Mouse (Mus musculus): ENCODE data around the gene Mfsd14a. TPM values are rescaled to one million over a fixed set of nuclear protein-coding genes. Genes with fewer than 3 reads are reported as not detected.

The Mfsd14a gene
- polyA plus RNA-seq, 1 experiment, result 12.2 TPM

GRCm38 (mm10) chr3:116640024-116640423, 22.5 kb downstream of the Mfsd14a start:
- TF ChIP-seq POLR2A (IDR thresholded peaks at IDR 0.05; ENCODE audit: low read depth, low read length) (no peak), CTCF (IDR thresholded peaks at IDR 0.05; ENCODE audit: extremely low read depth, insufficient read depth, insufficient read length, insufficient replicate concordance) (no peak)
- Histone ChIP-seq H3K27ac (ENCODE audit: insufficient read depth, low read length) (no peak overlapping the region), H3K27me3 (ENCODE audit: control insufficient read depth, insufficient read depth, low read length) (no peaks in the 10 kb centered on the region), H3K4me3 (ENCODE audit: extremely low read depth, insufficient read depth, insufficient read length) (no peak overlapping the region), H3K4me1 (ENCODE audit: control insufficient read depth, insufficient read depth, insufficient read length) (no peaks in the 10 kb centered on the region), H3K36me3 (ENCODE audit: control insufficient read depth, insufficient read depth, low read length) (peaks cover 33% of the 10 kb centered on the region)
- 77% methylated on average over 1 of the region's 1 CpGs for WGBS
- no peak for DNase-seq (ENCODE audit: low read depth in 1 of 2, low spot score in 2 of 2)

- 91% methylated on average over 7 of the region's 7 CpGs for WGBS
- no peak for DNase-seq (ENCODE audit: low read depth in 1 of 2, low spot score in 2 of 2)
- H3K4me1 ChIP-seq (ENCODE audit: control insufficient read depth, insufficient read depth, insufficient read length), result no peaks in the 10 kb centered on the region
- TF ChIP-seq POLR2A (IDR thresholded peaks at IDR 0.05; ENCODE audit: low read depth, low read length) (no peak), CTCF (IDR thresholded peaks at IDR 0.05; ENCODE audit: extremely low read depth, insufficient read depth, insufficient read length, insufficient replicate concordance) (no peak)
- H3K27me3 ChIP-seq (ENCODE audit: control insufficient read depth, insufficient read depth, low read length), result no peaks in the 10 kb centered on the region
- peaks cover 35% of the 10 kb centered on the region for H3K36me3 ChIP-seq (ENCODE audit: control insufficient read depth, insufficient read depth, low read length)
- no peak overlapping the region for H3K27ac ChIP-seq (ENCODE audit: insufficient read depth, low read length)
- no peak overlapping the region for H3K4me3 ChIP-seq (ENCODE audit: extremely low read depth, insufficient read depth, insufficient read length)
These were observed 23.9 kb downstream of the Mfsd14a start for GRCm38 (mm10) chr3:116638572-116638971.

GRCm38 (mm10) chr3:116637693-116638476, 24.6 kb downstream of the Mfsd14a start:
- TF ChIP-seq POLR2A (IDR thresholded peaks at IDR 0.05; ENCODE audit: low read depth, low read length), result no peak
- TF ChIP-seq CTCF (IDR thresholded peaks at IDR 0.05; ENCODE audit: extremely low read depth, insufficient read depth, insufficient read length, insufficient replicate concordance), result no peak
- no peaks in the 10 kb centered on the region for H3K4me1 ChIP-seq (ENCODE audit: control insufficient read depth, insufficient read depth, insufficient read length)
- H3K27me3 ChIP-seq (ENCODE audit: control insufficient read depth, insufficient read depth, low read length), result no peaks in the 10 kb centered on the region
- H3K27ac ChIP-seq (ENCODE audit: insufficient read depth, low read length), result no peak overlapping the region
- H3K4me3 ChIP-seq (ENCODE audit: extremely low read depth, insufficient read depth, insufficient read length), result no peak overlapping the region
- peaks cover 36% of the 10 kb centered on the region for H3K36me3 ChIP-seq (ENCODE audit: control insufficient read depth, insufficient read depth, low read length)
- WGBS, result 84% methylated on average over 9 of the region's 9 CpGs
- DNase-seq (ENCODE audit: low read depth in 1 of 2, low spot score in 2 of 2), result no peak

GRCm38 (mm10) chr3:116635799-116636198, 26.7 kb downstream of the Mfsd14a start:
- Histone ChIP-seq H3K36me3 (ENCODE audit: control insufficient read depth, insufficient read depth, low read length) (peaks cover 34% of the 10 kb centered on the region), H3K4me1 (ENCODE audit: control insufficient read depth, insufficient read depth, insufficient read length) (no peaks in the 10 kb centered on the region), H3K27me3 (ENCODE audit: control insufficient read depth, insufficient read depth, low read length) (no peaks in the 10 kb centered on the region), H3K4me3 (ENCODE audit: extremely low read depth, insufficient read depth, insufficient read length) (no peak overlapping the region), H3K27ac (ENCODE audit: insufficient read depth, low read length) (no peak overlapping the region)
- no peak for TF ChIP-seq CTCF (IDR thresholded peaks at IDR 0.05; ENCODE audit: extremely low read depth, insufficient read depth, insufficient read length, insufficient replicate concordance)
- TF ChIP-seq POLR2A (IDR thresholded peaks at IDR 0.05; ENCODE audit: low read depth, low read length), result no peak
- DNase-seq (ENCODE audit: low read depth in 1 of 2, low spot score in 2 of 2), result no peak
- 88% methylated on average over 5 of the region's 5 CpGs for WGBS

GRCm38 (mm10) chr3:116634853-116635252, 27.6 kb downstream of the Mfsd14a start:
- H3K36me3 ChIP-seq (ENCODE audit: control insufficient read depth, insufficient read depth, low read length), result peaks cover 32% of the 10 kb centered on the region
- TF ChIP-seq POLR2A (IDR thresholded peaks at IDR 0.05; ENCODE audit: low read depth, low read length) (no peak), CTCF (IDR thresholded peaks at IDR 0.05; ENCODE audit: extremely low read depth, insufficient read depth, insufficient read length, insufficient replicate concordance) (no peak)
- DNase-seq (ENCODE audit: low read depth in 1 of 2, low spot score in 2 of 2), result no peak
- 86% methylated on average over 8 of the region's 8 CpGs for WGBS
- H3K4me3 ChIP-seq (ENCODE audit: extremely low read depth, insufficient read depth, insufficient read length), result no peak overlapping the region
- no peak overlapping the region for H3K27ac ChIP-seq (ENCODE audit: insufficient read depth, low read length)
- H3K27me3 ChIP-seq (ENCODE audit: control insufficient read depth, insufficient read depth, low read length), result no peaks in the 10 kb centered on the region
- no peaks in the 10 kb centered on the region for H3K4me1 ChIP-seq (ENCODE audit: control insufficient read depth, insufficient read depth, insufficient read length)

- H3K27ac ChIP-seq (ENCODE audit: insufficient read depth, low read length), result no peak overlapping the region
- H3K36me3 ChIP-seq (ENCODE audit: control insufficient read depth, insufficient read depth, low read length), result peaks cover 29% of the 10 kb centered on the region
- H3K4me3 ChIP-seq (ENCODE audit: extremely low read depth, insufficient read depth, insufficient read length), result no peak overlapping the region
These were observed 28.4 kb downstream of the Mfsd14a start for GRCm38 (mm10) chr3:116634091-116634490.

GRCm38 (mm10) chr3:116632971-116633370, 29.5 kb downstream of the Mfsd14a start:
- TF ChIP-seq POLR2A (IDR thresholded peaks at IDR 0.05; ENCODE audit: low read depth, low read length), result no peak
- TF ChIP-seq CTCF (IDR thresholded peaks at IDR 0.05; ENCODE audit: extremely low read depth, insufficient read depth, insufficient read length, insufficient replicate concordance), result no peak
- Histone ChIP-seq H3K4me3 (ENCODE audit: extremely low read depth, insufficient read depth, insufficient read length) (no peak overlapping the region), H3K36me3 (ENCODE audit: control insufficient read depth, insufficient read depth, low read length) (peaks cover 28% of the 10 kb centered on the region), H3K27me3 (ENCODE audit: control insufficient read depth, insufficient read depth, low read length) (no peaks in the 10 kb centered on the region), H3K4me1 (ENCODE audit: control insufficient read depth, insufficient read depth, insufficient read length) (no peaks in the 10 kb centered on the region), H3K27ac (ENCODE audit: insufficient read depth, low read length) (no peak overlapping the region)
- WGBS, result 90% methylated on average over 3 of the region's 3 CpGs
- no peak for DNase-seq (ENCODE audit: low read depth in 1 of 2, low spot score in 2 of 2)

More at GRCm38 (mm10) chr3:116634091-116634490, 28.4 kb downstream of the Mfsd14a start:
- Histone ChIP-seq H3K27me3 (ENCODE audit: control insufficient read depth, insufficient read depth, low read length) (no peaks in the 10 kb centered on the region), H3K4me1 (ENCODE audit: control insufficient read depth, insufficient read depth, insufficient read length) (no peaks in the 10 kb centered on the region)
- no peak for DNase-seq (ENCODE audit: low read depth in 1 of 2, low spot score in 2 of 2)
- no peak for TF ChIP-seq POLR2A (IDR thresholded peaks at IDR 0.05; ENCODE audit: low read depth, low read length)
- no peak for TF ChIP-seq CTCF (IDR thresholded peaks at IDR 0.05; ENCODE audit: extremely low read depth, insufficient read depth, insufficient read length, insufficient replicate concordance)
- WGBS, result 61% methylated on average over 3 of the region's 3 CpGs
